Mouse (Mus musculus) forebrain, embryonic 16.5 days (tissue): ENCODE measurements around the gene Fh1. TPM values are rescaled to one million over a fixed set of nuclear protein-coding genes. Genes with fewer than 3 reads are reported as not detected.
A peak's percentile ranks its signal among the peaks of the same experiment; 100 is the strongest.

ENCODE experiments used
- ATAC-seq: fragments of 200-750 bp; cut with Nextera tagmentation; 2 replicates; pipeline ENCODE4 v1.8.0; 2017; ENCODE audit warnings: mild to moderate bottlenecking, moderate library complexity
- H3K27ac ChIP-seq: fragments of 300-500 bp; sonication (generic); 2 replicates; pipeline ENCODE4 v1.5.1; 2014; ENCODE audit warnings: low read length, control low read depth
- H3K27me3 ChIP-seq: fragments of 300-500 bp; sonication (generic); replicated peaks from 2 replicates; pipeline ENCODE4 v1.6.1; 2014; ENCODE audit warnings: low read length; ENCODE audit not compliant: control insufficient read depth, insufficient read depth
- H3K36me3 ChIP-seq: fragments of 300-500 bp; sonication (generic); 2 replicates; pipeline ENCODE4 v1.6.1; 2014; ENCODE audit not compliant: control insufficient read depth, insufficient read depth
- H3K4me1 ChIP-seq: fragments of 300-500 bp; sonication (generic); replicated peaks from 2 replicates; pipeline ENCODE4 v1.6.1; 2014; ENCODE audit warnings: low read length; ENCODE audit not compliant: control insufficient read depth, insufficient read depth
- H3K4me2 ChIP-seq: fragments of 300-500 bp; sonication (generic); 2 replicates; pipeline ENCODE4 v1.6.1; 2014; ENCODE audit warnings: mild to moderate bottlenecking, low read length, control low read depth
- H3K4me3 ChIP-seq: fragments of 300-500 bp; sonication (generic); replicated peaks from 2 replicates; pipeline ENCODE4 v1.5.1; 2014; ENCODE audit warnings: mild to moderate bottlenecking, low read length, control low read depth
- H3K9ac ChIP-seq: fragments of 300-500 bp; sonication (generic); replicated peaks from 2 replicates; pipeline ENCODE4 v1.6.1; 2014; ENCODE audit warnings: low read depth, low read length, control low read depth
- H3K9me3 ChIP-seq: fragments of 300-500 bp; sonication (generic); 2 replicates; pipeline ENCODE4 v1.6.1; 2016; ENCODE audit warnings: low read length; ENCODE audit not compliant: control insufficient read depth
- WGBS: fragments of 180-500 bp; shearing (Covaris S2); extraction: QIAGEN DNeasy Blood & Tissue Kit; methylation state at CpG from one replicate; pipeline ENCODE4 v1.1.7; 2014; 5-methylcytosine and 5-hydroxymethylcytosine counted together
- polyA plus RNA-seq: library from polyadenylated mRNA; unstranded; fragments of >200 nt; fragmentation: Nextera tagmentation; extraction: Ambion mirVana; gene quantifications from 2 replicates; pipeline ENCODE4 v1.2.1, GENCODE M21; 2015

Gene Fh1
- polyA plus RNA-seq, 1 experiment from 2014 or later = 75.9 TPM

DNA sequence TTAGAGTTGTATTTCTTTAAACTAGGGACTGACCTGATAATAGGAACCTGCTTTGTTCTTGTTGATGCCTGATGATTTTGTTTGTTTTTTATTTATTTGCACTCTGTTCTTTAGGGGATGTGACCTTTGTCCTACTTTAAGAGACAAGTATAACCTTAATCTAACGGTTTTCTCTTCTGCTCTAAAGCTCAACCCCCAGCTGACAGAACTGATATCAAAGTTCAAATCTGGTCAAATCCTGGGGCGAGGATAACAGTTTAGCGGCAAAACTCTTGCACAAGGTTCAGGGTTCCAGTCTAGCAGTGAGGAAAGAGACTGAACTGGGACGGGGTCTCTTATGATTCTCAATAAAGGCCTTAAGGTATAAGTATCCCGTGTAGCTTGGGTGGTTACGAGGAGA lies 3.8 kb upstream of the Fh1 start:
- no peak overlapping the region for H3K9ac ChIP-seq
- ATAC-seq = no peak
- H3K4me2 ChIP-seq = no peak overlapping the region
- H3K9me3 ChIP-seq = no peaks in the 10 kb centered on the region
- no peak overlapping the region for H3K4me3 ChIP-seq
- WGBS = 91% methylated on average over 6 of the region's 6 CpGs
- no peak overlapping the region for H3K27ac ChIP-seq
- peaks cover 7% of the 10 kb centered on the region for H3K4me1 ChIP-seq
- H3K36me3 ChIP-seq = no peaks in the 10 kb centered on the region
- no peaks in the 10 kb centered on the region for H3K27me3 ChIP-seq

DNA sequence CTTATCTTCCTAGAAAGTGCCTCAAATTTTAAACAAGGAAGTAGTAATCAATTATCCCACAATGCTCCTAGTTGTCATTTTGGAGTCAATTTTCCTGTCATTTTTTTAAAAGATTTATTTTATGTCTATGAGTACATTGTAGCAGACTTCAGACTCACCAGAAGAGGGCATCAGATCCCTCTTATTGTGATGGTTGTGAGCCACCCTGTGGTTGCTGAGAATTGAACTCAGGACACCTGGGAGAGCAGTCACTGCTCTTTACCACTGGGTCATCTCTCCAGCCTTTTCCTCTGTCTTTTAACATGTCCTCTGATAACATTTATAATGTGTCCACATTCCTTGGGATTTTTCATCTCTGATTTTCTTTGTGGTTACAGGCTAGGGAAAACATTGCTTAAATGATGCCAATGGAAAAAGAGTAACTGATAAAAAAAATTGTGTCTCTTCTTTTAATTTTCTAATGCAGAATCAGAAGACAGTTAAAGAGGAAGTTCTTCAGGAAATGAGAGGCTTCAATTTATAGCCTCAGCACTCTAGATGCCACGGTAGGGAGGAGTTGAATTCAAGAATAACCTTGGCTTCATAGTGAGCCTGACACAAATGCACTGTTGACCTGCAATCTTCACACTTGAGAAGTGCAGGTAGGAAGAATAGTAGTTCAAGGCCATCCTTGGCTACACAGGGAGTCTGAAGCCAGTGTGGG lies 706 bp upstream of the Fh1 start:
- H3K4me2 ChIP-seq = peak overlapping the region; percentile 71
- no peaks in the 10 kb centered on the region for H3K9me3 ChIP-seq
- peaks cover 9% of the 10 kb centered on the region for H3K4me1 ChIP-seq
- peak overlapping the region; percentile 70 for H3K27ac ChIP-seq
- ATAC-seq = peak; percentile 55
- WGBS = 93% methylated on average over 1 of the region's 1 CpGs
- no peak overlapping the region; the same call in 1 of the 2 replicates for H3K9ac ChIP-seq
- H3K27me3 ChIP-seq = no peaks in the 10 kb centered on the region
- peak overlapping the region; percentile 95 for H3K4me3 ChIP-seq
- H3K36me3 ChIP-seq = no peaks in the 10 kb centered on the region

DNA sequence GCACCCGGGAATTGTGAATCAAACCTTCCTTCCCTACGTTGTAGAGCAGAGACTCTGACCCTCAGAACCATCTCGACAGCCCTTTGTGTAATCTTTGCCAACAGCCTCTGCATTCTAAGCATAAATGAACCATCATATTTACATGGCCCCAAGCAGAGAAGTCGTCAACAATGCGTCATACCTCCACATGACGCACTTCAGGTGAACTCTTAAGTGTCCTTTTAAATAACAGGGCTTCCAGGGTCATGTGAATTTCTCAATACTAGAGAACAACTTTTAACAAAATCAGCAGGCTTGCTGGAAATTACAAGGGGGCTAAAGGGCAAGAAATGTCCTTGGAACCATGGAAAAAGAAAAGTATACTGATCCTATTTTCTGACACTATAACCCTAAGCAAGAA lies 1.8 kb downstream of the Fh1 start:
- no peaks in the 10 kb centered on the region for H3K9me3 ChIP-seq
- H3K9ac ChIP-seq = no peak overlapping the region
- H3K36me3 ChIP-seq = no peaks in the 10 kb centered on the region
- no peak for ATAC-seq
- H3K4me1 ChIP-seq = peaks cover 9% of the 10 kb centered on the region
- H3K27me3 ChIP-seq = no peaks in the 10 kb centered on the region
- H3K4me3 ChIP-seq = no peak overlapping the region
- H3K27ac ChIP-seq = no peak overlapping the region
- no peak overlapping the region for H3K4me2 ChIP-seq
- 88% methylated on average over 6 of the region's 6 CpGs for WGBS

DNA sequence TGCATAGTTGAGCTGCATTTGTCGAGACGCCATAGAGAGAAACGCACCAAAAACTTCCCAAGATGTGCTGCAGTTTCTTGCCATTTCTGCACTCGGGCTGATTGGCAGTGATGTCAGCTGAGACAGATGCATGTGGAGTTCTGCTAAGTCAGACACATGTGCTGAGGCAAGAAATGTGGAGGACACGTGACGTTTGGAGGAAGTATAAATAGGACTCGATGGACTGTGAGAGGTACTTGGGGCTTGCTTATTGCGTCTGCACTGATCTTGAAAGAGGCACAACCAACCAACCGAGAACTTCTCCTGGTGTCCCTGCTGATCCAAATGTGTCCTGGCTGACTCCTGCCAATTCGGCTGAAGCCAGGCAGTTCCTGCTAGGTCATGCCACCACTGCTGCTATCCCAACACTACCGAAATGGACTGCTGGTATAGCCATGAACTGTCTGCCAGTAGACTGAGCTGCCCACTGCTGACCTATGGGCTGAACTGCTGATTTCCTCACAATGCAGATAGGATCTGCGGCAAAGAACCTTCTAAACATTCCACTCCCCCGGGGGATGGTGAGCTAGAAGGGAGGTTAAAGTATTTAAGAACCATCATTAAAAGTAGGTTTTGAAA lies 5.5 kb downstream of the Fh1 start, which contains the start of gene Kmo:
Kmo (plus strand) TSS at position 568 of the 618 bp plus-strand sequence.
- WGBS = 95% methylated on average over 13 of the region's 13 CpGs

DNA sequence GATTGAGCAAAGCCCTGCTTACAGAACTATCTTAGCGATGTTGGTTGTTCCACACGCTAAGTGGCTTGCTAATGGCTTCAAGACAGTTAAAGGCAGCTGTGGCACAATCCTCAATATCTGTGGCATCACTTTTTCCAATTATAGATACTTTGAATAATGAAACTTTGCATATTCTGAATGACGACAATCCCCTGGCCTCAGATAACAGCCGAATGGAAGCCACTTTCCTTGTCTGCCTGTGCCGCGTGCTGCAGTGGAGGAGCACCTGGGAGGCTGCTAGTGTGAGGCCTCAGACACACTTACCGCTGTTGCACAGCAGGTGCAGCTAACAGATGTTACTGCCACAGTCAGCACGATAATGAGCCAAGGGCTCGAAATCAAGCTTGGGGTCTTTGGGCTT lies 10.4 kb downstream of the Fh1 start:
- Histone ChIP-seq H3K4me2 (no peak overlapping the region), H3K4me1 (no peaks in the 10 kb centered on the region), H3K27ac (no peak overlapping the region), H3K27me3 (no peaks in the 10 kb centered on the region), H3K9ac (no peak overlapping the region), H3K4me3 (no peak overlapping the region), H3K36me3 (peaks cover 29% of the 10 kb centered on the region), H3K9me3 (no peaks in the 10 kb centered on the region)
- WGBS = 88% methylated on average over 9 of the region's 9 CpGs
- no peak for ATAC-seq

More for the DNA sequence above, 5.5 kb downstream of the Fh1 start, which contains the start of gene Kmo:
- Histone ChIP-seq H3K36me3 (peaks cover 9% of the 10 kb centered on the region), H3K4me1 (peaks cover 9% of the 10 kb centered on the region), H3K9ac (no peak within 1 kb of the TSS), H3K9me3 (no peaks in the 10 kb centered on the region), H3K27ac (no peak within 1 kb of the TSS), H3K27me3 (no peaks in the 10 kb centered on the region), H3K4me3 (no peak within 1 kb of the TSS), H3K4me2 (no peak within 1 kb of the TSS)
- no peak for ATAC-seq

DNA sequence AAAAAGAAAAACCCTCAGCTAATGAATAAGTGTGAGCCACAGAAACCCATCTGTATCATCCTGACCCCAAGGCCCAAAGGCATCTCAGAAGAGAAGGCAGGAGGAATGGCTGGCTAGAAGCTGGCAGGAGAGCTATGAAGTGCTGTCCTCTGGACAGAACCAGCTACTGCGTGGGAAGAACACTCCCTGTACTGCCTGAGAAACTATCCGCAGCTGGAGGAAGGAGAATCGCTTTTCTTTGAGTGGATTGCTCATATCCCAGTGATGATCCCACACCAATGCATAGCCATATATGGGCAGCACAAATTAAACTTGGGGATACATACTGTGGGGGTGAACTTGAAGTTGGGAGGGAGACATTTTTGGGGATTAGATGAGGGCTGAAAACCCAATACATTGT lies 16.7 kb downstream of the Fh1 start:
- Histone ChIP-seq H3K9ac (no peak overlapping the region), H3K36me3 (peaks cover 18% of the 10 kb centered on the region), H3K4me3 (no peak overlapping the region), H3K27ac (no peak overlapping the region), H3K27me3 (no peaks in the 10 kb centered on the region), H3K9me3 (no peaks in the 10 kb centered on the region), H3K4me1 (no peaks in the 10 kb centered on the region), H3K4me2 (no peak overlapping the region)
- 97% methylated on average over 3 of the region's 3 CpGs for WGBS
- ATAC-seq = no peak

DNA sequence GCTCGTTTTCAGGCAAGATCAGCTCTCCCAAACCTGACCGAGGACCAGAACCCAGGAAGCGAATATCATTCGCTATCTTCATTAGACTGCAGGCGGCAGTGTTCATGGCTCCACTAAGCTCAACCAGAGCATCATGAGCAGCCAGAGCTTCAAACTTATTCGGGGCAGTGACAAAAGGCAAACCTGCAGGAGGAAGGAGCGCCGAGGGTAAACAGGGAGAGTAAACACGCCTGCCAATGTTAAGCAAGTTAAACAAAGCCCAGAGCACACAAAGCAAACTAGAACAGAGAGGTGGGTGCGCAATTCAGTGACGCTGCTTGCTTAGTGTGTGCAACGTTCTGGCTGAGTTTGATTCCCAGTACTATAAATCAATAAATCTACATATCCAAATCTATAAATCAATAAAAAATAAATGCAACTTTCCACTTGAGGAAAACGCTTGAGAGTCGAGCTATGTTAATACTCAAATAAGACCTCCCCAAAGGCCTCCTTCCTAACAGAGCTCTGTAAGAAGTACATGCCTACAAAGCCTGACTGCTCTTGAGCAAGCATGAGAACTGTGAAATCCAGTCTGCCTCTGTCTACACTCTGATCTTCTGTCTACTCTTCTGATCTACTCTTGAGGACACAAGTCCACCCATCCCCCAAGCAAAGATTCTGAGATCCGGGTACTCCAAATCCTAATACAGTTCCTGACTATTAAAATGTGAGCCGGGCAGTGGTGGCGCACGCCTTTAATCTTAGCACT lies 17.4 kb downstream of the Fh1 start:
- no peaks in the 10 kb centered on the region for H3K4me1 ChIP-seq
- WGBS = 92% methylated on average over 18 of the region's 18 CpGs
- no peaks in the 10 kb centered on the region for H3K9me3 ChIP-seq
- H3K4me2 ChIP-seq = no peak overlapping the region
- no peaks in the 10 kb centered on the region for H3K27me3 ChIP-seq
- peaks cover 17% of the 10 kb centered on the region for H3K36me3 ChIP-seq
- no peak overlapping the region for H3K27ac ChIP-seq
- no peak overlapping the region for H3K4me3 ChIP-seq
- H3K9ac ChIP-seq = no peak overlapping the region
- no peak for ATAC-seq

DNA sequence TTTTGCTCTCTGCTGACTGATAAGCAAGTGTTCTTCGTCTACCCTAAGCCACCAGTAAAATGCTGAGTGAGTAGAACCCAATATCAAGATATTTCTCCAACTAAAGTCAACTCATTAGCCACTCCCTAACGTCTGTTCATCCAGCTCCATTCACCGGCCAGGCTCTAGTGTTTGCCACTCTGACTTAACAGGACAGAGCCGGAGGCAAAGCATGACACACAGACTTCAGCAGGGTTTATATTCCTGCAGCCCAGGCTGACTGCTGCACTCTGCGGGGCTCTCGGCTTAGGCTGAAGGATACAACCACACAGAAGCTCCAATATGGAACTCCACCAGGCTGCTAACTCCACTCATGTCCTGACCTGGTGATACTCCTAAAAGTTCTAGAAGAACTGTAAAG lies 18.1 kb downstream of the Fh1 start:
- H3K4me3 ChIP-seq = no peak overlapping the region
- WGBS = 96% methylated on average over 6 of the region's 6 CpGs
- H3K9me3 ChIP-seq = no peaks in the 10 kb centered on the region
- no peak overlapping the region for H3K9ac ChIP-seq
- H3K36me3 ChIP-seq = peaks cover 14% of the 10 kb centered on the region
- no peak overlapping the region for H3K4me2 ChIP-seq
- no peaks in the 10 kb centered on the region for H3K27me3 ChIP-seq
- no peak overlapping the region for H3K27ac ChIP-seq
- ATAC-seq = no peak
- H3K4me1 ChIP-seq = no peaks in the 10 kb centered on the region

DNA sequence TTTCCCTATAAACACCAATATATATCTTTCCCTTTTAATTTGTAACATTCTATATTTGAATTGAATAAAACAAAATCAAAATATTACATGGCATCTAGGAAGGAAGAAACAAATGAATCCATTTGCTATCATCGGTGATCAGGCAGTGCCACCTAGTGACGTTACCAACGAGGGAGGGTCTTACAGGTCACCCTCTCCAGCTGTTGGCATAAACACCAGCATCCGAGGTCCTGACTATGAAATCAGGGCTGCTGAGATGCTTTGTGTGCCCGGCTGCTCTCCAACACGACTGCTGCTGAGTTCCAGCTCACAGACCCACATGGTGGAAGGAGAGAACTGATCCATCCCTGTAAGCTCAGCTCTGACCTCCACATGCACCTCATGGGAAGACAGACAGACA lies 22.0 kb downstream of the Fh1 start:
- no peak overlapping the region for H3K9ac ChIP-seq
- no peak overlapping the region for H3K27ac ChIP-seq
- H3K36me3 ChIP-seq = peaks cover 5% of the 10 kb centered on the region
- no peaks in the 10 kb centered on the region for H3K4me1 ChIP-seq
- 66% methylated on average over 6 of the region's 6 CpGs for WGBS
- H3K27me3 ChIP-seq = no peaks in the 10 kb centered on the region
- peak; percentile 36; the same call in 1 of the 2 replicates for ATAC-seq
- H3K4me3 ChIP-seq = no peak overlapping the region
- H3K4me2 ChIP-seq = no peak overlapping the region
- H3K9me3 ChIP-seq = no peaks in the 10 kb centered on the region
